Comparison of ENCODE assay signal across 9 mouse cellular contexts in the genomic region with DNA sequence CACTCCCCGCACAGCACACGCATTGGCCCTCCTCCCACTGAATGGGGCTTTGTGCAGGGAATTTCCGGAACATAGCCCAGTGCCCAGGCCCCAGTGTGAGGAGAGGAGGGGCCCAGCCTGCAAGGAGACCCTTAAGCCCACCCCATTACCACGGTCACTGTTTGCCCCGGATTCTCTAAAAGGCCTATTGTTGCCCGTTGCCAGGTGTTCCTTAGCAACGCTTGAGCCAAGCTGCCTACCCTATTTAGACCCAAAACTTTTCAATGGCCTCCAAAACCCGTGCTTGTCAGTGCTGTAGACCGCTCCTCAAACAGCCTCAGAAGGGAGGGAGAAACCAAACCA. TPM values are rescaled to one million over a fixed set of nuclear protein-coding genes. Genes with fewer than 3 reads are reported as not detected.
DNase-seq lines count a peak whose midpoint lies in the region; ATAC-seq lines count a peak whose summit lies in the region.
"Had no signal": no experiment of that assay in that cellular context is flagged by ENCODE, and none has a peak within 500 bp of the region (broad histone marks: within the 10 kb centered on the region; RNA-seq: fewer than 3 reads in every experiment).

No protein-coding gene starts in this region.

- intact Hi-C loops in gastrocnemius, postnatal 14 days (cut with DNase I; ENCODE audit: low total_unique reads): no loop called here

- WGBS in lung, embryonic 15.5 days: 3% methylated on average over 9 of the region's 9 CpGs

- no peaks in the 10 kb centered on the region for H3K27me3 ChIP-seq in lung, embryonic 15.5 days
- H3K27me3 ChIP-seq: liver, embryonic 13.5 days had no signal

- H3K9ac ChIP-seq in lung, embryonic 15.5 days: no peak overlapping the region
- H3K9ac ChIP-seq: liver, embryonic 13.5 days had no signal

- peak overlapping the region; percentile 24; the same call in 1 of the 2 replicates for H3K4me2 ChIP-seq in lung, embryonic 15.5 days
- H3K4me2 ChIP-seq: liver, embryonic 13.5 days had no signal

- no peak for DNase-seq in lung, postnatal 14 days
- peak; percentile 77 for DNase-seq in forelimb bud, embryonic 11.5 days (ENCODE audit: low read depth, low spot score)
- peak; percentile 9 to 66 for DNase-seq in left cerebral cortex, adult 8-10 months (ENCODE audit: low spot score in 2 of 2)
- DNase-seq in retina, embryonic 14.5 days (ENCODE audit: low spot score): peak; percentile 91
- no peak for DNase-seq in gastrocnemius, postnatal 14 days
- no peak for DNase-seq in adrenal gland, adult 2 months
- DNase-seq: liver, embryonic 13.5 days had no signal

- no peak overlapping the region for H3K27ac ChIP-seq in lung, embryonic 15.5 days
- H3K27ac ChIP-seq: liver, embryonic 13.5 days had no signal

- no peaks in the 10 kb centered on the region for H3K4me1 ChIP-seq in lung, embryonic 15.5 days
- H3K4me1 ChIP-seq: liver, embryonic 13.5 days had no signal

- no peaks in the 10 kb centered on the region for H3K9me3 ChIP-seq in lung, embryonic 15.5 days
- H3K9me3 ChIP-seq: liver, embryonic 13.5 days had no signal

- no peak overlapping the region for H3K4me3 ChIP-seq in lung, embryonic 15.5 days
- H3K4me3 ChIP-seq: liver, embryonic 13.5 days had no signal

- no peaks in the 10 kb centered on the region for H3K36me3 ChIP-seq in lung, embryonic 15.5 days
- H3K36me3 ChIP-seq: liver, embryonic 13.5 days had no signal

- ATAC-seq in lung, embryonic 15.5 days (ENCODE audit: borderline replicate concordance, extremely low read depth, low FRiP score, low TSS enrichment): no peak
- no peak for ATAC-seq in erythroblast, adult 5-6 weeks (replicated peaks; ENCODE audit: low FRiP score, poor library complexity, severe bottlenecking)

RNA-seq across cellular contexts. Expression of a gene that starts 45.7 kb away (rescaled TPM):
- polyA plus RNA-seq in lung, embryonic 15.5 days (2015; fragmentation: Nextera tagmentation; extraction: Ambion mirVana): 2.4 and 3.5 TPM in 2 replicates
- total RNA-seq in left cerebral cortex, adult 8-10 months (2022): 1 to 10 TPM; 3.6 to 6.8 (median 5.7) TPM
- not detected for total RNA-seq in gastrocnemius, postnatal 14 days (2021)
- total RNA-seq in erythroblast, adult 5-6 weeks (2015; ENCODE audit: low replicate concordance): not detected in 2 replicates
- not detected in 2 replicates for total RNA-seq in erythroblast, adult 5-6 weeks (2017; ENCODE audit: low replicate concordance)
- 1 to 10 TPM in 1 of 2 experiments, under 1 TPM in 1; 0.58 to 1.8 TPM for total RNA-seq in adrenal gland, adult 2 months (2021)
- 1.8 and 2.1 TPM in 2 replicates for polyA plus RNA-seq in adrenal gland, adult 2 months (2012; rRNA removed)
- polyA plus RNA-seq: liver, embryonic 13.5 days had no signal

Comparison
In these comparisons a context has a peak if more than half of its experiments do, and no peak if none do; other contexts are left out.
1. DNase-seq: peak in forelimb bud, embryonic 11.5 days (single experiment), left cerebral cortex, adult 8-10 months (2 of 2) and retina, embryonic 14.5 days (single experiment); none in lung, postnatal 14 days (single experiment), gastrocnemius, postnatal 14 days (single experiment) and adrenal gland, adult 2 months (single experiment).